Mouse (Mus musculus): ENCODE data around the gene Mboat7.

GRCm38 (mm10) chr7:3630478-3630815 lies 62.9 kb downstream of the Mboat7 start:
- TF ChIP-seq POLR2A (IDR thresholded peaks at IDR 0.05; ENCODE audit: low read depth, low read length), result no peak
- no peak for TF ChIP-seq CTCF (IDR thresholded peaks at IDR 0.05; ENCODE audit: borderline replicate concordance, insufficient read depth, low read length)

Measured in embryonic fibroblast, embryonic 13.5 days (primary cell).